Mouse (Mus musculus) G1E (cell line): ENCODE data around the gene Nme7.

Source experiments
- CTCF ChIP-seq: IDR thresholded peaks from 2 replicates; pipeline ENCODE4 v1.5.1; 2012; ENCODE audit warnings: low read depth, low read length, inconsistent platforms, mixed read lengths
- GATA1 ChIP-seq: IDR thresholded peaks from 2 replicates; pipeline ENCODE4 v1.6.1; 2012; ENCODE audit warnings: borderline replicate concordance, low read length, inconsistent platforms, mixed read lengths
- TAL1 ChIP-seq: conservative IDR thresholded peaks from 2 replicates; pipeline ENCODE4 v1.6.1; 2012; ENCODE audit warnings: low read depth, low read length, inconsistent platforms, mixed read lengths

DNA sequence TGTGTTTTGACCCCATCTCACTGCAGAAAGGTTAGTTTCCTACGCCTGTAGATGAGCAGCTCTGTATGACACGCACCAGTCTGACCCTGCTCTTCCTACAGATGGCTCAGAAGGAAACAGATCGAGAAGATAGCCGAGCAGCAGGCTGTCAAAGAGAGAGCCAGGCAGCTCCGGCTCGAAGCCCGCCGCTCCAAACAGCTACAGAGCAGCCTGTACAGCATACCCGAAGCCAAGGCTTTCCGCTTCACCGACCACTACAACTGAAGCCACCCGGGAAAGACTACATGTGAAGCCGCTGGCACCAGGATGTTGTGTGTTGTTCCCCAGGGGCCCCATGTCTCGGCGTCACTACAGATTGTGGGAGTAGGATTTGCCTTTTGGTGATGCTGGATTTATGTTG lies 16.5 kb upstream of the Nme7 start:
- TF ChIP-seq CTCF (no peak), TAL1 (no peak), GATA1 (no peak)
